Mouse (Mus musculus) MEL (cell line): ENCODE data around the gene Xbp1. TPM values are rescaled to one million over a fixed set of nuclear protein-coding genes. Genes with fewer than 3 reads are reported as not detected.

Source experiments
- DNase-seq: peaks from one replicate; pipeline ENCODE4 v3.0.0; 2011; ENCODE audit warnings: low read depth, low spot score
- H3K27ac ChIP-seq: 2 replicates; pipeline ENCODE4 v1.5.1; 2012; ENCODE audit warnings: low read depth, mild to moderate bottlenecking, control low read depth, low read length, moderate library complexity; ENCODE audit not compliant: control insufficient read depth
- H3K27me3 ChIP-seq, 2 experiments: fragments of 150-350 bp in 1 of 2; sonication (generic) in 1 of 2; 2 replicates each; pipeline ENCODE4 v1.6.1; 2012; ENCODE audit warnings: low read length in 2 of 2, mild to moderate bottlenecking in 2 of 2, improper control_type of control experiment in 1 of 2, moderate library complexity in 1 of 2; ENCODE audit not compliant: insufficient read depth in 2 of 2, control insufficient read depth in 1 of 2
- H3K36me3 ChIP-seq, 2 experiments: 2 replicates each; pipeline ENCODE4 v1.6.1; 2012 to 2014; ENCODE audit warnings: low read length in 2 of 2, improper control_type of control experiment in 1 of 2, inconsistent platforms in 1 of 2, mild to moderate bottlenecking in 1 of 2; ENCODE audit not compliant: insufficient read depth in 2 of 2, control insufficient read depth in 1 of 2
- H3K4me1 ChIP-seq, 2 experiments: fragments of 150-350 bp in 1 of 2; sonication (generic) in 1 of 2; 2 replicates each; pipeline ENCODE4 v1.6.1; 2012; ENCODE audit warnings: low read length in 2 of 2, improper control_type of control experiment in 1 of 2, mild to moderate bottlenecking in 1 of 2; ENCODE audit not compliant: insufficient read depth in 2 of 2, control insufficient read depth in 1 of 2
- H3K4me3 ChIP-seq, 2 experiments: fragments of 150-350 bp in 1 of 2; sonication (generic) in 1 of 2; 2 replicates each; pipeline ENCODE4 v1.5.1; 2012; ENCODE audit warnings: low read depth in 2 of 2, low read length in 2 of 2, mild to moderate bottlenecking in 2 of 2, moderate library complexity in 2 of 2, control low read depth in 1 of 2, improper control_type of control experiment in 1 of 2; ENCODE audit not compliant: control insufficient read depth in 1 of 2, insufficient read depth in 1 of 2
- H3K79me2 ChIP-seq: 2 replicates; pipeline ENCODE4 v1.6.1; 2012; ENCODE audit warnings: mild to moderate bottlenecking, low read length, moderate library complexity; ENCODE audit not compliant: control insufficient read depth, poor library complexity, insufficient read depth
- H3K9ac ChIP-seq: 2 replicates; pipeline ENCODE4 v1.6.1; 2012; ENCODE audit warnings: low read depth, mild to moderate bottlenecking, control low read depth, low read length, moderate library complexity; ENCODE audit not compliant: control insufficient read depth, poor library complexity, severe bottlenecking
- H3K9me3 ChIP-seq: fragments of 150-350 bp; sonication (generic); replicated peaks from 2 replicates; pipeline ENCODE4 v1.6.1; 2012; ENCODE audit warnings: mild to moderate bottlenecking, low read length, improper control_type of control experiment, moderate library complexity; ENCODE audit not compliant: insufficient read depth
- E2F4 ChIP-seq: IDR thresholded peaks from 2 replicates; pipeline ENCODE4 v1.6.1; 2011; ENCODE audit warnings: low read depth, low read length, improper control_type of control experiment, borderline replicate concordance
- ELF1 ChIP-seq: IDR thresholded peaks from 2 replicates; pipeline ENCODE4 v1.6.1; 2014; ENCODE audit warnings: low read depth, mild to moderate bottlenecking, inconsistent platforms, low read length, improper control_type of control experiment, moderate library complexity
- EP300 ChIP-seq, 2 experiments: IDR thresholded peaks; 2 replicates each; pipeline ENCODE4 v1.6.1; 2011; ENCODE audit warnings: improper control_type of control experiment in 2 of 2, low read length in 2 of 2, low read depth in 1 of 2, mild to moderate bottlenecking in 1 of 2
- ETS1 ChIP-seq: IDR thresholded peaks from 2 replicates; pipeline ENCODE4 v1.6.1; 2012; ENCODE audit warnings: low read depth, mild to moderate bottlenecking, inconsistent platforms, low read length, improper control_type of control experiment, moderate library complexity
- GATA1 ChIP-seq: IDR thresholded peaks from 2 replicates; pipeline ENCODE4 v1.6.1; 2011; ENCODE audit warnings: low read depth, low read length, improper control_type of control experiment
- MAFK ChIP-seq: IDR thresholded peaks from 2 replicates; pipeline ENCODE4 v1.6.1; 2011; ENCODE audit warnings: low read depth, mild to moderate bottlenecking, low read length, improper control_type of control experiment, borderline replicate concordance
- MAZ ChIP-seq: IDR thresholded peaks from 2 replicates; pipeline ENCODE4 v1.6.1; 2012; ENCODE audit warnings: low read depth, mild to moderate bottlenecking, inconsistent platforms, low read length, improper control_type of control experiment
- MEF2A ChIP-seq: IDR thresholded peaks from 2 replicates; pipeline ENCODE4 v1.6.1; 2014; ENCODE audit warnings: low read depth, mild to moderate bottlenecking, inconsistent platforms, low read length, improper control_type of control experiment; ENCODE audit not compliant: poor library complexity, insufficient replicate concordance, severe bottlenecking; ENCODE audit errors: extremely low read depth
- MYB ChIP-seq: IDR thresholded peaks from 2 replicates; pipeline ENCODE4 v1.6.1; 2011; ENCODE audit warnings: mild to moderate bottlenecking, low read depth, low read length, improper control_type of control experiment
- NELFE ChIP-seq: IDR thresholded peaks from 2 replicates; pipeline ENCODE4 v1.6.1; 2011; ENCODE audit warnings: low read depth, low read length, improper control_type of control experiment
- NRF1 ChIP-seq: IDR thresholded peaks from 2 replicates; pipeline ENCODE4 v1.6.1; 2014; ENCODE audit warnings: low read depth, mild to moderate bottlenecking, inconsistent platforms, low read length, improper control_type of control experiment, moderate library complexity; ENCODE audit not compliant: poor library complexity, insufficient read depth, severe bottlenecking
- POLR2A ChIP-seq, 2 experiments: IDR thresholded peaks; 2 replicates each; pipeline ENCODE4 v1.6.1; 2011 to 2012; ENCODE audit warnings: low read length in 2 of 2, mild to moderate bottlenecking in 2 of 2, control low read depth in 1 of 2, improper control_type of control experiment in 1 of 2, low read depth in 1 of 2, moderate library complexity in 1 of 2; ENCODE audit not compliant: control insufficient read depth in 1 of 2, insufficient read depth in 1 of 2, poor library complexity in 1 of 2
- SMC3 ChIP-seq: IDR thresholded peaks from 2 replicates; pipeline ENCODE4 v1.6.1; 2011; ENCODE audit warnings: low read depth, low read length, improper control_type of control experiment
- TBP ChIP-seq: IDR thresholded peaks from 2 replicates; pipeline ENCODE4 v1.8.0; 2011; ENCODE audit warnings: low read depth, low read length, improper control_type of control experiment
- UBTF ChIP-seq: IDR thresholded peaks from 2 replicates; pipeline ENCODE4 v1.6.1; 2012; ENCODE audit warnings: low read depth, mild to moderate bottlenecking, inconsistent platforms, low read length, improper control_type of control experiment, moderate library complexity, borderline replicate concordance; ENCODE audit not compliant: insufficient read depth
- USF1 ChIP-seq: IDR thresholded peaks from 2 replicates; pipeline ENCODE4 v1.6.1; 2014; ENCODE audit warnings: low read depth, mild to moderate bottlenecking, inconsistent platforms, low read length, improper control_type of control experiment, moderate library complexity
- ZKSCAN1 ChIP-seq: IDR thresholded peaks from 2 replicates; pipeline ENCODE4 v1.6.1; 2012; ENCODE audit warnings: low read depth, mild to moderate bottlenecking, inconsistent platforms, low read length, improper control_type of control experiment, moderate library complexity
- polyA plus RNA-seq, 2 experiments: library from polyadenylated mRNA; stranded (reverse) in 1 of 2; unstranded in 1 of 2; fragments of >175 nt in 1 of 2; fragments of >200 nt in 1 of 2; gene quantifications; 2 replicates each; pipeline versions ENCODE4 v1.2.1 to v1.2.4; 2012; ENCODE audit warnings: low replicate concordance in 2 of 2, low read depth in 1 of 2; ENCODE audit not compliant: insufficient read length in 2 of 2, insufficient read depth in 1 of 2, missing spikeins in 1 of 2
- total RNA-seq: library from RNA; depleted of rRNA; stranded (reverse); fragments of 300-350 nt; gene quantifications from 2 replicates; pipeline ENCODE4 v1.2.3, GENCODE M21; 2012

Gene Xbp1
- total and polyA plus RNA-seq, 3 experiments, result 81.8 to 101 TPM; not detected in 1

GRCm38 (mm10) chr11:5517346-5517745 lies 3.1 kb upstream of the Xbp1 start:
- Histone ChIP-seq H3K27ac (no peak overlapping the region), H3K9ac (no peak overlapping the region), H3K4me1 (peaks cover 4% of the 10 kb centered on the region in 2 experiments), H3K36me3 (peaks cover 2 to 6% of the 10 kb centered on the region in 2 experiments), H3K4me3 (no peak overlapping the region), H3K27me3 (no peaks in the 10 kb centered on the region), H3K79me2 (peaks cover 15% of the 10 kb centered on the region), H3K9me3 (no peaks in the 10 kb centered on the region)
- DNase-seq, result no peak
- no peak for TF ChIP-seq NRF1
- TF ChIP-seq POLR2A (IDR thresholded peaks at IDR 0.05; ENCODE audit: control insufficient read depth in 1 of 2, insufficient read depth in 1 of 2, low read depth in 1 of 2, low read length in 2 of 2, poor library complexity in 1 of 2), result no peak

GRCm38 (mm10) chr11:5519681-5520080 lies 778 bp upstream of the Xbp1 start:
- Histone ChIP-seq H3K36me3 (peaks cover 25 to 26% of the 10 kb centered on the region in 2 experiments), H3K9me3 (no peaks in the 10 kb centered on the region), H3K9ac (peak overlapping the region; percentile 80), H3K4me3 (peak overlapping the region in 1 of 2 experiments; percentile 98; a peak in 2 of 4 replicates), H3K4me1 (peaks cover 7 to 14% of the 10 kb centered on the region in 2 experiments; a peak in 3 of 4 replicates), H3K27me3 (no peaks in the 10 kb centered on the region), H3K27ac (no peak overlapping the region), H3K79me2 (peaks cover 33% of the 10 kb centered on the region)
- DNase-seq, result no peak
- no peak for TF ChIP-seq GATA1
- TF ChIP-seq ELF1, result no peak
- TF ChIP-seq USF1, result no peak
- no peak for TF ChIP-seq E2F4
- TF ChIP-seq MAFK, result no peak
- no peak for TF ChIP-seq ETS1
- no peak for TF ChIP-seq MAZ
- no peak for TF ChIP-seq MYB
- no peak for TF ChIP-seq NELFE
- no peak for TF ChIP-seq MEF2A
- no peak for TF ChIP-seq SMC3
- no peak for TF ChIP-seq ZKSCAN1
- no peak for TF ChIP-seq UBTF
- no peak for TF ChIP-seq TBP
- no peak for TF ChIP-seq EP300 (IDR thresholded peaks at IDR 0.05; ENCODE audit: low read depth in 1 of 2, low read length in 2 of 2)
